Mouse (Mus musculus) C2C12 (cell line): ENCODE results near the gene Anapc1.

Experiments used
- CEBPB ChIP-seq: IDR thresholded peaks from one replicate; pipeline ENCODE4 v1.6.1; 2011; ENCODE audit warnings: low read depth, mild to moderate bottlenecking, control low read depth, moderate library complexity
- CTCF ChIP-seq: IDR thresholded peaks from one replicate; pipeline ENCODE4 v1.5.1; 2011; ENCODE audit not compliant: control insufficient read depth, insufficient read depth, insufficient read length
- FOSL1 ChIP-seq: IDR thresholded peaks from one replicate; pipeline ENCODE4 v1.8.0; 2011; ENCODE audit warnings: mild to moderate bottlenecking, low read length; ENCODE audit not compliant: poor library complexity, insufficient read depth, severe bottlenecking
- MAX ChIP-seq: IDR thresholded peaks from one replicate; pipeline ENCODE4 v1.6.1; 2011; ENCODE audit warnings: mild to moderate bottlenecking, control low read depth
- MYOD1 ChIP-seq: IDR thresholded peaks from one replicate; pipeline ENCODE4 v1.6.1; 2011; ENCODE audit warnings: low read depth; ENCODE audit not compliant: control insufficient read depth, insufficient read length
- MYOG ChIP-seq: IDR thresholded peaks from one replicate; pipeline ENCODE4 v1.6.1; 2011; ENCODE audit not compliant: control insufficient read depth, insufficient read length; ENCODE audit errors: extremely low read depth
- USF1 ChIP-seq: IDR thresholded peaks from one replicate; pipeline ENCODE4 v1.6.1; 2011; ENCODE audit warnings: low read depth, mild to moderate bottlenecking, control low read depth, moderate library complexity

- TF ChIP-seq CTCF (peak; percentile 84), MYOD1 (peak; percentile 58), USF1 (no peak), MAX (peak; percentile 68), MYOG (no peak), FOSL1 (no peak), CEBPB (no peak)
These were observed 11.0 kb upstream of the Anapc1 start for GRCm38 (mm10) chr2:128698140-128698692.
